Mouse (Mus musculus) stomach, embryonic 16.5 days (tissue): ENCODE measurements around the gene Zfp873. TPM values are rescaled to one million over a fixed set of nuclear protein-coding genes. Genes with fewer than 3 reads are reported as not detected.
"Not testable (repeated sequence)": the region's sequence is repeated elsewhere in the genome, so short reads cannot be mapped to it uniquely, and the experiment has no call there.

Experiments
- ATAC-seq: fragments of 200-750 bp; cut with Nextera tagmentation; 2 replicates; pipeline ENCODE4 v1.8.0; 2017; ENCODE audit warnings: moderate number of reproducible peaks, moderate TSS enrichment; ENCODE audit not compliant: insufficient read depth, low FRiP score
- H3K27ac ChIP-seq: fragments of 300-500 bp; sonication (generic); 2 replicates; pipeline ENCODE4 v1.5.1; 2014; ENCODE audit warnings: low read length
- H3K27me3 ChIP-seq: fragments of 300-500 bp; sonication (generic); 2 replicates; pipeline ENCODE4 v1.6.1; 2014; ENCODE audit warnings: low read length, control low read depth, mixed read lengths; ENCODE audit not compliant: control insufficient read depth, insufficient read depth
- H3K36me3 ChIP-seq: fragments of 300-500 bp; sonication (generic); 2 replicates; pipeline ENCODE4 v1.6.1; 2014; ENCODE audit warnings: low read length; ENCODE audit not compliant: control insufficient read depth, insufficient read depth
- H3K4me1 ChIP-seq: fragments of 300-500 bp; sonication (generic); 2 replicates; pipeline ENCODE4 v1.6.1; 2014; ENCODE audit warnings: low read length, control low read depth, mixed read lengths; ENCODE audit not compliant: control insufficient read depth, insufficient read depth
- H3K4me2 ChIP-seq: fragments of 300-500 bp; sonication (generic); 2 replicates; pipeline ENCODE4 v1.6.1; 2014; ENCODE audit warnings: low read depth, low read length, mixed read lengths
- H3K4me3 ChIP-seq: fragments of 300-500 bp; sonication (generic); replicated peaks from 2 replicates; pipeline ENCODE4 v1.5.1; 2014; ENCODE audit warnings: mild to moderate bottlenecking, low read length
- H3K9ac ChIP-seq: fragments of 300-500 bp; sonication (generic); 2 replicates; pipeline ENCODE4 v1.6.1; 2014; ENCODE audit warnings: low read length
- H3K9me3 ChIP-seq: fragments of 300-500 bp; sonication (generic); replicated peaks from 2 replicates; pipeline ENCODE4 v1.6.1; 2016; ENCODE audit warnings: low read length, control low read depth; ENCODE audit not compliant: control insufficient read depth
- WGBS: fragments of 180-500 bp; shearing (Covaris S2); extraction: QIAGEN DNeasy Blood & Tissue Kit; methylation state at CpG from one replicate; pipeline ENCODE4 v1.1.7; 2014; 5-methylcytosine and 5-hydroxymethylcytosine counted together
- polyA plus RNA-seq: library from polyadenylated mRNA; unstranded; fragments of >200 nt; fragmentation: Nextera tagmentation; extraction: Ambion mirVana; gene quantifications from 2 replicates; pipeline ENCODE4 v1.2.1, GENCODE M21; 2015

The Zfp873 gene
- polyA plus RNA-seq, result 12.1 and 12.2 TPM in 2 replicates

DNA sequence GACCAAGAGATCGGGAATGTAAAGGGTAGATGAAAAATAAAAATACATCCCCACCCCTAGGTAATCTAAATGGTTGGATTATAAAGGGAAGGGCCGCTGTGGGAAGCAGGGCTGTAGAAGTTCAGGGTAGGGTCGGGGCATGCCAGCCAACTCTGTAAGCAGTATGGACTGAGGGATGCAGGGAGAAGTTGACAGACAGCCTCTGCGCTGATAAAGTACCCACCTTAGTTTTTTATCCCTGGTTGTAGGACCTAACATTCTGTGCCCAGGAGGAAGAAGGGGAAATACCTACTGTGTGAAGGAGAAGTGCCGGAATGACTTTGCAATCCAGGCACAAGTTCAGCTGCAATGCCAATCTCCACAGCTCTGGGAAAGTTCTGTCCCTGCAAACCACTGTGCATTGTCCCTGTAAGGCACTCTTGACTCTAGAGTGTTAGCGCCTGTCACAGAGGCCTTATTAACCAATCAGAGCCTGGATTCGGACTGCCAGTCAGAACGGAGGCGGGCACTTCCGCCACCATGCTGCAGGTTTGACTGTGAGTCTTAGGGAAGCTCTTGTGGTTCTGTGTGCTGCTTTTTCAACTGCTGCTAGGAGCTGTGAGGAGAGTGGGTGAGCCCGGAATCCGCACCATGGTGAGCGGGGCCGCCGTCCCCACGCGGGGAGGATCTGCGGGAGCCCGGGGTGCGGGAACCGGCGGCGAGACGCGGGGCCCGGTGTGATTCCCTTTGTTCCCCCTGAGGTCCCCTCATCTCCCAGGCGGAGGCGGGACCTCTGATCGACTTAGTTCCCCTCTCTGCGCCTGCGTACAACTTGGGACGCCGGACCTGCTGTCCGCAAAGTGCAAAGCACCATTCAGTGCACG lies at the start of gene Zfp873:
Gene Zfp873, plus strand, starts transcription at position 527 of the 863 bp plus-strand sequence.
- peak; percentile 98 for ATAC-seq
- Histone ChIP-seq H3K4me2 (peak within 1 kb of the TSS; percentile 67), H3K27me3 (no peaks in the 10 kb centered on the region), H3K9me3 (peaks cover 36% of the 10 kb centered on the region), H3K9ac (peak within 1 kb of the TSS; percentile 95), H3K4me3 (peak within 1 kb of the TSS; percentile 83), H3K36me3 (peaks cover 4% of the 10 kb centered on the region), H3K4me1 (peaks cover 5% of the 10 kb centered on the region; the same call in 1 of the 2 replicates), H3K27ac (peak within 1 kb of the TSS; percentile 97)
- 8% methylated on average over 35 of the region's 35 CpGs for WGBS

DNA sequence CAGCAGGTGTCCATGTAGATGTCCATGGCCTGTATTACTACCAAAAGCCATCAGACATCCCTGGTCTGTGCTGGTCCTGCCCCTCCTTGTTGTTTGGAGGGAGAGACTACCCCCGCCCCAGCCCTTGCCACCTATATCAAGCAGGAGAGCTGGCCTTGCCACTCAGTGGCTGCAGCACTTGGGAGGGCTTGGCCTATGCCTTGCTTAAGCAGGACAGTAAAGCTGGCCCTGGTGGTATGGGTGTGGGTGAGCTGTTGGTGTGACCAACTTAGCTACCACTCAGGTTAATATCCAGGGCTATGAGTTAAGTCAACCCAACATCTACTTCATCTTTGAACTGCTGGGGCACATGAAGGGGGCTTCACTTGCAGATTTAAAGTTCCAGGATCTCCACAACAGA lies 44.7 kb upstream of the Zfp873 start:
- H3K27ac ChIP-seq, H3K9ac ChIP-seq, H3K4me3 ChIP-seq, H3K27me3 ChIP-seq, H3K4me2 ChIP-seq, H3K36me3 ChIP-seq, ATAC-seq, H3K9me3 ChIP-seq, H3K4me1 ChIP-seq: not testable (repeated sequence)
- 95% methylated on average over 1 of the region's 1 CpGs for WGBS

DNA sequence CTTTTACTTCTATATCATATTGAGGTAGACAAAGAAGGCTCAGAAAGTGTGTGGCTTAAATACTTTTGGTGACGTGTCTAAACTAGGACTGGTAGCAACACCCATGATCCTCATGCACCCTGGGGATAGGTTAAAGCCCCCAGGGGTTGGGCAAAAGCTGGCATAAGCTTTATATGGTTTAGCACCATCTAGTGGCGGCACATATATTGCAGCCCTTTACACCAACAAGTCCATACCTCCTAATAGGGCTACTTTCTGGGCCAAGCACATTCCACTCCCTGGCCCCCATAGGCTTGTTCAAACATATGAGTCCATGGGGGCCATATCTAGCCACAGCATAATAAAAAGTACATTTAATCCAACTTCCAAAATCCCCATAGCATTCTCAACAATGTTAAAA lies 43.1 kb upstream of the Zfp873 start:
- not testable (repeated sequence) for H3K4me2 ChIP-seq, ATAC-seq, H3K36me3 ChIP-seq, H3K9ac ChIP-seq, H3K27ac ChIP-seq, H3K4me1 ChIP-seq, H3K27me3 ChIP-seq, H3K4me3 ChIP-seq, H3K9me3 ChIP-seq
- 39% methylated on average over 1 of the region's 2 CpGs for WGBS

DNA sequence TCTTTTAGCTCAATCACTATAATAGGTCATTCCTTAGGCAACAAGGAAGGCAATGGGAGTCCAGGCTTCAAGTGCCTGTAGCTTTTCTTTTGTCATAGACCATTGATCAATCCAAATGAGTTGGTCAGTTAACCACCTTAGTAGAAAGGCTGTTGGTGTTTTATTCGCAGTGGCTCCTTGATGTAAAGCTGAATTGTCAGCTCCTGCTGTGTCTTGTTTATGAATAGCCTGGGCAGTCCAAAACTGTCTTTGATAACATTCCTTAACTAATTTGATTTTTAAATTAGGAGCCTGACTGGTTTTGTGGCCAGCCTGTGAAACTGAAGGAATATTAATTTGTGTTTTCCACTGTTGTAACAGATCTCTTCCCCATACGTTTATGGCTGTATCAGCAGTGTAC lies 5.7 kb upstream of the Zfp873 start:
- ATAC-seq, result no peak
- H3K4me2 ChIP-seq, result no peak overlapping the region
- no peak overlapping the region for H3K9ac ChIP-seq
- no peaks in the 10 kb centered on the region for H3K4me1 ChIP-seq
- H3K27me3 ChIP-seq, result no peaks in the 10 kb centered on the region
- H3K9me3 ChIP-seq, result no peaks in the 10 kb centered on the region; the same call in 1 of the 2 replicates
- 62% methylated on average over 2 of the region's 2 CpGs for WGBS
- no peaks in the 10 kb centered on the region for H3K36me3 ChIP-seq
- H3K4me3 ChIP-seq, result no peak overlapping the region
- no peak overlapping the region for H3K27ac ChIP-seq

DNA sequence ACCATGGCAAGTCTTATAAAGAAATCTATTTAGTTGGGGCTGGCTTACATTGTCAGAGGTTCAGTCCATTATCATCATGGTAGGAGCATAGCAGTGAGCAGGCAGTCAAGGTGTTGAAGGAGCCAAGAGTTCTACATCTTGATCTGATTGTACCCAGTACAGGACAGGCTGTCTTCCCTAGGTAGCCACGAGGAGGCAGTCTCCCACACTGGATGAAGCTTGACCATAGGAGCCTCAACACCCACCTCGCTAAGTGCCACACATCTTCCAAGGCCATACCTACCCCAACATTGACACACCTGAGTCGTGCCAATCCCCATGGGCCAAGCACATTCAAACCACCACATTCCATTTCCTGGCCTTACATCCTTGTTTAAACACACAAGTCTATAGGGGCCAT lies 1.3 kb upstream of the Zfp873 start:
- Histone ChIP-seq H3K4me3 (no peak overlapping the region), H3K27ac (no peak overlapping the region), H3K36me3 (peaks cover 4% of the 10 kb centered on the region), H3K9ac (no peak overlapping the region), H3K9me3 (peaks cover 24% of the 10 kb centered on the region), H3K4me1 (peaks cover 5% of the 10 kb centered on the region; the same call in 1 of the 2 replicates), H3K27me3 (no peaks in the 10 kb centered on the region), H3K4me2 (no peak overlapping the region)
- no peak for ATAC-seq
- WGBS, result 88% methylated on average over 3 of the region's 3 CpGs

DNA sequence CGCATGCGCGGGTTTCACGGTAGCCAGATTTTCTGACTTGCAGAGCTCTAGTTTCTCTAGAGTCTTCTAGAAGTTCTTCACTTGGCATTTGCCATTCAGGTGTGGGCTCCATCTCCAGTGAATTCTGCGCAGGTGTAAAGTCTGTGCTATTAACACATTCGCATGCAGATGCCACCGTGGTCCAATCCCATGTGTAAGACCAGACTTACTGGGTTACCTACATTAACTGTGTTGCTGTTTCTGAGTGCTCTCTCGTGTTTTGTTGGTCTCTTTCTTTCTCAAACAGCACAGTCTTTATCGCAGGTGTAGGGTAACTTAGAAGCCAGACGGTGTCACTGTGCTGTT lies 509 bp downstream of the Zfp873 start:
- Histone ChIP-seq H3K9me3 (peaks cover 42% of the 10 kb centered on the region), H3K4me3 (peak overlapping the region; percentile 83), H3K9ac (peak overlapping the region; percentile 95), H3K27ac (peak overlapping the region; percentile 97; the same call in 1 of the 2 replicates), H3K4me2 (peak overlapping the region; percentile 67)
- not testable (repeated sequence) for H3K36me3 ChIP-seq, H3K27me3 ChIP-seq, H3K4me1 ChIP-seq, ATAC-seq
- 25% methylated on average over 10 of the region's 10 CpGs for WGBS

DNA sequence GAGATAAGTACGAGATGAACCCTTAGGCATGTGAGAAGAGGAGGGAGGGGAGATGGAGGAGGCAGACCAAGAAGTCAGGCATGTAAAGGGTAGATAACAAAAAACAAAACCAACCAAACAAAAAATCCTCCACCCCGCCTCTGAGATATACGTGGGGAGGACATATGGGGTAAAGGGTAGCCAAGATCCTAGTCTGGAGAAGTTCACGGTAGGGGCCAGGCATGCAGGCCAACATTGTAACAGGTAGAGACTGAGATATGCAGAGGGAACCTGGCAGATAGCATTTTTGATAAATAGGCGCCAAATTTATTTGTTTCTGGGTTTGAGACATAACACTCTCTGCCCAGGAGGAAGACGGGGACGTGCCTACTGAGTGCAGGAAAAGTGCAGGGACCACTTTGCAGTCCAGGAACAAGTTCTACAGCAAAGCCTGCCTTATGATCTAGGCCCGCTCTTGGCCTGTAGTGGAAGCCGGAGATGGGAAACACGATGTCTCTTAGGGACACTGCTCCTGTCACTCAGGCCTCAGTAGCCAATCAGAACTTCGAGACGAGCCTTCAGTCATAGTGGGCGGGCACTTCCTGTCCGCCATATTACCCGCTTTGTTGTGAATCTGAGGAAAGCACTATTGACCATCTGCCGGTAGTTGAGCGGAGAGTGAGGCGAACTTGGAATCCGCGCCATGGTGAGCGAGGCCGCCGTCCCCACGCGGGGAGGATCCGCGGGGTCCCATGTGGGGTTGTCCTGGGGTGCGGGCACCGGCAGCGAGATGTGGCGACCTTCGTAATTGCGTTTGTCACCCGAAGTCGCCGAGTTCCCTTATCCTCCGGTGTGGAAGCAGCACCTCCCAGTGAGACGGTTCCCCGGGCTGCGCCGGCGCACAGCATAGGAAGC lies 35.1 kb downstream of the Zfp873 start, which contains the start of gene BC024063:
Gene BC024063, plus strand, starts transcription at position 626 of the 894 bp plus-strand sequence.
- H3K9me3 ChIP-seq, H3K27me3 ChIP-seq, H3K36me3 ChIP-seq, H3K4me1 ChIP-seq: not testable (repeated sequence)
- H3K9ac ChIP-seq, result peak within 1 kb of the TSS; percentile 70
- peak within 1 kb of the TSS; percentile 55 for H3K4me3 ChIP-seq
- H3K4me2 ChIP-seq, result peak within 1 kb of the TSS; percentile 51
- peak; percentile 97 for ATAC-seq
- H3K27ac ChIP-seq, result peak within 1 kb of the TSS; percentile 74
- WGBS, result 18% methylated on average over 42 of the region's 42 CpGs

GRCm38 (mm10) chr10:82083622-82083971 lies 35.7 kb downstream of the Zfp873 start:
- not testable (repeated sequence) for H3K9me3 ChIP-seq, ATAC-seq, H3K36me3 ChIP-seq, H3K27me3 ChIP-seq, H3K4me1 ChIP-seq
- H3K9ac ChIP-seq, result peak overlapping the region; percentile 70
- peak overlapping the region; percentile 55 for H3K4me3 ChIP-seq
- peak overlapping the region; percentile 74; the same call in 1 of the 2 replicates for H3K27ac ChIP-seq
- H3K4me2 ChIP-seq, result peak overlapping the region; percentile 51
- 20% methylated on average over 14 of the region's 14 CpGs for WGBS
